Mouse (Mus musculus) lung, adult 2 months (tissue): Measurements from ENCODE around the gene Slbp. TPM values are rescaled to one million over a fixed set of nuclear protein-coding genes. Genes with fewer than 3 reads are reported as not detected.

Source experiments
- DNase-seq: peaks from one replicate; pipeline ENCODE4 v3.0.0; 2022
- H3K4me1 ChIP-seq: fragments of 200-500 bp; 2 replicates; pipeline ENCODE4 v1.6.1; 2011; ENCODE audit warnings: low read length; ENCODE audit not compliant: control insufficient read depth, insufficient read depth
- H3K4me3 ChIP-seq: fragments of 200-500 bp; replicated peaks from 2 replicates; pipeline ENCODE3; 2011; ENCODE audit warnings: low read depth, mild to moderate bottlenecking, control low read depth, low read length; ENCODE audit errors: extremely low read depth
- CTCF ChIP-seq: fragments of 200-500 bp; IDR thresholded peaks from 2 replicates; pipeline ENCODE4 v1.5.1; 2011; ENCODE audit warnings: mild to moderate bottlenecking, low read length, control low read depth; ENCODE audit not compliant: insufficient read depth
- POLR2A ChIP-seq: fragments of 200-500 bp; IDR thresholded peaks from 2 replicates; pipeline ENCODE4 v1.6.1; 2011; ENCODE audit warnings: low read depth, mild to moderate bottlenecking, control low read depth, low read length, borderline replicate concordance; ENCODE audit errors: extremely low read depth
- WGBS: fragments of 180-500 bp; shearing (Covaris S2); methylation state at CpG from one replicate; pipeline ENCODE4 v1.1.7; 2018; 5-methylcytosine and 5-hydroxymethylcytosine counted together
- polyA plus RNA-seq: library from polyadenylated mRNA; depleted of rRNA; stranded (reverse); fragments of >200 nt; gene quantifications from 2 replicates; pipeline ENCODE4 v1.2.3, GENCODE M21; 2012; rRNA removed

Gene Slbp
- polyA plus RNA-seq, result 20.4 and 21.3 TPM in 2 replicates

DNA sequence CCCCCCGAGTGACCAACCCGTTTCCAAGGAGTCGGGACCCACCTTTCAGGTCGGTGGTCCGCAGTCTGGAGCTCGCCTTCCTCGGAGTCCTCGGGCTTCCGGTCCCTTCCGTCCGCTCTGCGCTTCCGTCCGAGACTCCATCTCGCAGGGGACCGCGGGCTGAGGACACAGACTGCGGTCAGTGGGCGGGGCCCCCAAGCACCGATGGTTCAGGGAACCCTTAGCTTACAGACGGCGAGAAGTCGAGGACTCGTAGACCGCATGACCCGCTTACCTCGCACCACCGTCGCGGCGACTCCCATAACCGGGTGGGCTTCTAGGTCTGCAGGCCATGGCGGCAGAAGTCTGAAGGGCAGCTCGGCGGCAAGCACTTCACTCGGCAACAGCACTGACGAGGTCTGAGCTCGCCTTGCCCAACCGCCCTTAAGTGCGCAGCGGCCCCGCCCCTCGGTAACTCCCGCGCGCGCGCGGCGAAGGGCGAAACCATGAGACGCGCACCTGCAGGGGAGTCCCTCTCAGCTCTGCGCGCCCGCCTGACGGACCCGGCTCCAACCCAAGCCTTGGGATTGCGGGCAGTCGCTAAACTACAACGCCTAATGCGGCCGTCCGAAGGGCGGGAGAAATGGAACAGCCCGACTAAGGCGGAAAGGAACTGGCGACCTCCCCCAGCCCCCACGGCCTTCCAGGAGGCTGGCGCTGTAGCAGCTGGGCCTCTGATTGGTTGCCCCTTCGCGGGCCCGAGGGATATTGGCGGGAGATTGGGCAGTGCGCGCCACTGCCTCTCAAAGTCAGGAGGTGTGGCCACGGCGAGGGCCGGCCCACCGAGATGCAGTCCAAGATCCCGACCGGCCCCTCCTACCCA, at the start of gene Slbp:
TSS of gene Slbp (minus strand) at position 654 of the 862 bp plus-strand sequence.
- H3K4me3 ChIP-seq, result peak within 1 kb of the TSS; percentile 93
- DNase-seq, result peak; percentile 97
- TF ChIP-seq CTCF, result no peak
- peak; percentile 99 for TF ChIP-seq POLR2A
- WGBS, result under 1% methylated on average over 82 of the region's 82 CpGs
- peaks cover 14% of the 10 kb centered on the region for H3K4me1 ChIP-seq

DNA sequence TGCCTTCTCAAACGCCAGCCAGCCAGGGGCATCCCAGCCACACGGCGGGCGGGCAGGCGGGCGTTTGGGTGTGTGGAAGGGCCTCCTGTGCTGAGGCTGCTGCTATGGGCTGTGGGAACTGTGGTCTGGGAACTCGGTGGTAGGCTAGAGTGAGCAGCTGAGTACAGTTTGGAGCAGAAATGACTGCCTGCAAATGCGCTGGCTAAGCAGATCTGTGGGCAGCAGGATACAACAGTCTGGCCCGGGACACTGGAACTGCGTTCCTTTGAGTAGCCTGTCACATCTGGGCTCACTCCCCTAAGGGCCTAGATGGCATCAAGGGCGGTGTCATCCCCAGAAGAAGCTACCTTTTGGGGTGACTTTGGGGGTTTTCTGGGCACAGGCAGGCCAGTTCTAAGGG, 49.5 kb upstream of the Slbp start:
- Histone ChIP-seq H3K4me3 (no peak overlapping the region), H3K4me1 (peaks cover 26% of the 10 kb centered on the region)
- WGBS, result 80% methylated on average over 11 of the region's 11 CpGs
- TF ChIP-seq POLR2A (no peak), CTCF (no peak)
- no peak for DNase-seq

DNA sequence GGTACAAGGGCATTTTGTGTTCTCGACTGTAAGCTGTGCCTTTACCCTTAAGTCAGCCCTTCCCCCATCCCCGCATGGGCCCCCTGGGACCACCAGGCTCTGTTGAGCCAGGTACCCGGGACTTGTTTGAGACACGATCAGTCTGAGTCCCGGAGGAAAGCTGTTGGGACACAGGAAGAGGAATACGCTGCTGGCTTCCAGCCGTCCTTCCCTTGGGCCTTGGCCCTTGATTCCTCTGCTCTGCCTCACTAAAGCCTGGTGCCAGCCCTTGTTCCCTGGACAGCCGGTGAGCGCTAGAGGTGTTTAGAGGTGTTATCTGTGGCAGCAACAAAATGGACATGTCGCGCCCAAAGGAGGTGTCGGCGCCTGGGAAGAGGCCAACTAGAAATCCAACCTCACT, 47.6 kb upstream of the Slbp start:
- H3K4me3 ChIP-seq, result no peak overlapping the region
- WGBS, result 39% methylated on average over 13 of the region's 13 CpGs
- H3K4me1 ChIP-seq, result peaks cover 21% of the 10 kb centered on the region
- DNase-seq, result no peak
- no peak for TF ChIP-seq POLR2A
- no peak for TF ChIP-seq CTCF

DNA sequence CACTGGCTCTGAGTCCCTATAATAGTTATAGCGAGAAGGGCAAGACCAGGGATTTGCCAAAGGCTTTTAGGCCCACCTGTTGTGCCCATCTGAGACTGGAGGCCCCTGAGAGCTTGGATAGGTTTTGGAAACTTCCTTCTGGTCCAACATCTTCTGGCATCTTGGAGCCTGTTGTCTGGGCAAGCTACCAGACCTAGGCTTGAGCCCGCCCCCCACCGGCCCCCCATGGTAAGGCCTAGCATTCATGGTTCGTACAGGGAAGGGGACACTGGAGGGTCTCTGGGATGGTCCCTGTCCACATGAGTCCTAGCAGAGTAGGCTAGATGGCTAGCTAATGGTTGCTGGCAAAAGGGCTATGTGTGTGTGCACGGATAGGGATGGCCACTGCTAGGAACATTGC, 46.3 kb upstream of the Slbp start:
- Histone ChIP-seq H3K4me3 (no peak overlapping the region), H3K4me1 (peaks cover 28% of the 10 kb centered on the region)
- TF ChIP-seq POLR2A (no peak), CTCF (no peak)
- no peak for DNase-seq
- 91% methylated on average over 5 of the region's 5 CpGs for WGBS

DNA sequence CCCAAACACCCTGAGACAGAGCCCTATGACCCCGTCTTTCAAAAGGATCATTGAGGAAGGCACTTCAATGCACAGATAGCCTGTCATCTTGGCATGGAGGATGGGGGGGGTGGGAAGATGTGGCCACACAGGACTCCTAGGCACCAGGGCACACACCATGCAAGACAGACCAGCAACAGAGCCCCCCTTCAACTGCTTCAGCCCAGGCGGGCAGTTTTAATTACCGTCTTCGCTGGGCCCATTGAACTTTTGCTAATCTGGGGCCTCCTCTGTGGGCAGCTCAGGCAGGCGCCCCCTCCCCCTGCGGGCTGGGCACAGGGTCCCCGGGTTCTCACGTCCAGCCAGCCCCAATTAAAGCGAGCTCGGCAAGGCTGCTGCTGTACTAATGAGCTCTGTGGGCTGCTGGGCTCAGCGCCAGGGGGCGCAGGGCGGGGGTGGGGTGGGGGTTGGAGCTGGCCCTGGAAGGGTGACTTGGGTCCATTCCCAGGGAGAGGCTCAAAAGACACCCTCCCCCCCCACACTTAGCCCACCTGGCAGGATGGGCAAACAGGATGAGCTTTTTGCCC, 45.7 kb upstream of the Slbp start:
- TF ChIP-seq POLR2A (no peak), CTCF (no peak)
- WGBS, result 41% methylated on average over 13 of the region's 13 CpGs
- H3K4me3 ChIP-seq, result no peak overlapping the region
- DNase-seq, result no peak
- peaks cover 28% of the 10 kb centered on the region for H3K4me1 ChIP-seq

DNA sequence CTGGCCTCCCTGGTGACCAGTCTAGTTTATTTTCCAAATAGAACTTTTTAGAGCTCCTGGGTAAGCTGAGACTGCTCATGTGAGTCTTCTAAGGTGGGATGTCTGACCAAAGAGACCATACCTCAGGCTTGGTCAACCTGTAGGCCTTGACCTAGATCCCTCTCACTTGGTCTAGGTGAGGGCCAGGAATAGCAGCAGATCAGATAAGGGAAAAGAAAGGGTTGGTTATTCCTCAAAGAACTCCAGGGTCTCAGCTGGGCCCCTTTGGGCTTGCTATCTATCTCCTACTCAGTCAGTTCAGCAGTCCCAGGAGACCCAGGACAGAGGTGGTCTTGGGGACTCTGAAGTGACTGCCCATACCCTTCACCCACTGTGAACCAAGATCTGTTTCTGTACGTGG, 45.2 kb upstream of the Slbp start:
- 85% methylated on average over 1 of the region's 1 CpGs for WGBS
- Histone ChIP-seq H3K4me1 (peaks cover 31% of the 10 kb centered on the region), H3K4me3 (no peak overlapping the region)
- no peak for TF ChIP-seq CTCF
- TF ChIP-seq POLR2A, result no peak
- DNase-seq, result no peak

DNA sequence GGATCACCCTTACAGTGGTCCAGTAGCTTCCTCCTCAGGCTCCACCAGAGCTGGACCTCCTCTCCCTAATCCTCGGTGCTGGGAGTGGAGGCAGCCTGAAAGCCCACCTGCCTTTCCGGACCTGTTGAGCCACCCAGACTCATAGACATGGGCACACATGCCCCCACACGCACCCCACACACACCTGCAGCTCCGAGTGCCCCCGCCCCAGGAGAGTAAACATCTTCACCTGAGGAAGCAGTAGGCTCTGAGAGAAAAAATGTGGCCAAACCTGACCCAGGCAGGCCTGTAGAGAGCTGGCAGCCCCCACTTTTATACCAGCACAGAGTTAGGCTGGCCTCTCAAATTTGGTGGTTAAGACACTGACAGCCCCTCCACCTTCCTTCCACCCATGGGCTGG, 44.1 kb upstream of the Slbp start:
- Histone ChIP-seq H3K4me3 (peak overlapping the region; percentile 9), H3K4me1 (peaks cover 35% of the 10 kb centered on the region)
- TF ChIP-seq CTCF (no peak), POLR2A (peak; percentile 26; the same call in 1 of the 2 replicates)
- peak; percentile 57 for DNase-seq
- 67% methylated on average over 5 of the region's 5 CpGs for WGBS

DNA sequence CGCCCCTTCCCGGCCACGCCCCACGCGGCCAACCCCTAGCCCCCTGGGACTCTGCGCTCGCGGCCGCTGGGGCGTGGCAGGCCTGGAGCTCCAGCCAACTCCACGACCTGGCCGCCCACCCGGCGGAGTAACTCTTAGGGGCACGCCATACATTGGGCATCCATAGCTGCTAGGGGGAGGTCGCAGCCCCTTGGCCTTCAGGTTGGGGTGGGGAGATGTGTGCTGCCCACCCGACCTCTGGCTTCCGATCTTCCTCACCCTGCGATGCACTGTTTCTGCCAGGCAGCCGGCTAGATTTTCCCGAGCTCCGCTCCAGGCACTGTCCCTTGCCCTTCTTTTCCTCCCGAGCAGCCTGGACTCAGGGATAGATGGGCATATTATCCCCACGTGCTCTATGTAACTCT, 43.3 kb upstream of the Slbp start:
- peak overlapping the region; percentile 40 for H3K4me3 ChIP-seq
- peaks cover 35% of the 10 kb centered on the region for H3K4me1 ChIP-seq
- 13% methylated on average over 24 of the region's 24 CpGs for WGBS
- no peak for DNase-seq
- TF ChIP-seq CTCF, result no peak
- no peak for TF ChIP-seq POLR2A

DNA sequence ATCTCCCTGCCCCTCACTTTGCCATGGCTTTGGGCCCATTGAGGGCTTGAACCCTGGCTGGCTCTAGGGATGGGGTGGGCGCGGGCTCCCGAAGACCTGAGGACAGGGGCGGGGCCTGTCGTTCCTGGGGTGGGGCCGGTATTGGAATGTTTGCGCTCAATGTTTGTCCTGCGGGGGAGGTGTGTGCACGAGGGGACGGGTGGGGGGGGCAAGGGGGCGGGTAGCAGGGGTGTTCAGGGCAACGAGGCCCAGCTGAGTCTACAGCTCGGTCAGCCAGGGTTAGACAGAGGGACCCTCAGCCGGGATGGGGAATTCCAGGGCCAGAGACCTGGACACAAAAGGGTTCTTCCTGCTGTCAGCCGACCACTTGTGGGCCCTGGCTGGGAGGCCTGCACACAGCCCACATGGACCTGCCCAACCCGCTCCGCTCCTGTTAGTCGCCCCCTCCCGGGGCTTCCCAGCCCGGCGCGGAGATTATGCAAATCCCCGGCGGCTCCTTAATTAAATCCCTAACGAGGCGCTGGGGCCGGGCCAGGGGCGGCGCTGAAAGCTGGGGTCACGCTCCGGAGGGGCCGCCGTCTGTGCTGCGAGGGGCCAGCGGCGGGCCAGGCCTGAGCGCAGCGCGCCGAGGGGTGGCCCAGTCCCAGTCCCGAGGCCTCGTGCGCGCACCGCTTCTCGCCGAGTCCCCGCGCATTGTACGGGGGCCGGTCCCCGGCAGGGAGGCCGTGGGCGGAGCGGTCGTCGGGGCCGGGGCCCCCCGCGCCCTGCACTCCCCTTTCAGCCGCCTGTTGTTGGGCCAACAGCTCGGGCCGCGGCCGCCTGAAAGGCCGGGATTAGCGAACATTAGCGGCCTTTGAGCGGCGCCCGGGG, 42.7 kb upstream of the Slbp start:
- WGBS, result 4% methylated on average over 71 of the region's 71 CpGs
- Histone ChIP-seq H3K4me1 (peaks cover 31% of the 10 kb centered on the region), H3K4me3 (peak overlapping the region; percentile 40)
- DNase-seq, result peak; percentile 76
- TF ChIP-seq CTCF (no peak), POLR2A (peak; percentile 50; the same call in 1 of the 2 replicates)

DNA sequence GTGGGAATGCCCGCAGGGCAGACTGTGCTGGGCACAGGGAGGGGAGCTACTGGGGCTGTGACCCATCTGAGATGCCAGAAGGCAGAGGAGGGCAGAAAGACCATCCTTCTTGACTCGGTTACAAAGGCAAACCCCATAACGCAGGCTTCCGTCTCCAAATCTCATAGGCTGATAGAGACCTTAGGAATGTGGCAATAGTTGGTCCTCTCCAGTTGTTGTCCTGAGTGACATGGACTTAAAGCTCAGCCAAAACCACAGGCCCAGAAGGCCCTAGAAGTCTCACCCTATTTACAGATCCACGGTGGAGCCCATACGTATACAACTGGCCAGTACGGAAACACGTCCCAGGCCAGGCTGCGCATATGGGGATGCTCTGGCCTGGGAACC, 42.1 kb upstream of the Slbp start:
- DNase-seq, result no peak
- no peak for TF ChIP-seq POLR2A
- no peak for TF ChIP-seq CTCF
- Histone ChIP-seq H3K4me3 (no peak overlapping the region), H3K4me1 (peaks cover 30% of the 10 kb centered on the region)
- WGBS, result 71% methylated on average over 9 of the region's 9 CpGs
